Mouse (Mus musculus): ENCODE measurements at regions not wholly inside any gene's neighbourhood (a gene's known extent, or its start where the extent isn't known, plus 50 kb on each side); places are given as distances from the start of the nearest gene placed in this dataset.

DNA sequence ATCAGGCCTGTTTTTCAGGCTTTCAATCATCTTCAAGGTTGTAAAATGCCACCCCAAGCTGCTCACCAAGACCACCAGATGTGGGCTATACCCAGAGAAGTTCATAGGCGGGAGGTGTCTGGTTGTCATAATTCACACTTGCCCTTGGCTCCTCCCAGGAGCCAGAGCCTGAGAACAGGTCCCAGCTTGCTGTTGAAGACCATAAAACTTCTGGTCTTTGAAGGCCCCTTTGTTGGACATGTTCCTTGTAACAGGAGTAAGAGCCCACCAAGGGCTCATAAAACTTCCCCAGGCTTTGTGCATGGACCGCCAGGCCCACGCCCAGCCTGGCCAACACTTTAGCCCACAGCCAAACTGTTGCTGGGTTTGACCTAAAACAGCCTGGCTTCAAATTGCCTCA lies 62.6 kb upstream of the Atp6ap2 start:
- H3K9ac ChIP-seq (ENCODE audit: low read length): no peak overlapping the region
- H3K4me3 ChIP-seq (ENCODE audit: low read depth, low read length): no peak overlapping the region
- no peak for ATAC-seq (ENCODE audit: insufficient read depth, low FRiP score, low TSS enrichment)
- no peaks in the 10 kb centered on the region for H3K9me3 ChIP-seq (ENCODE audit: control insufficient read depth, low read length)
- no peaks in the 10 kb centered on the region for H3K27me3 ChIP-seq (ENCODE audit: control insufficient read depth, insufficient read depth, low read length)
- no peaks in the 10 kb centered on the region for H3K36me3 ChIP-seq (ENCODE audit: control insufficient read depth, insufficient read depth, low read length)
- H3K27ac ChIP-seq (ENCODE audit: low read depth, low read length): no peak overlapping the region
- no peak overlapping the region for H3K4me2 ChIP-seq (ENCODE audit: low read depth)
- H3K4me1 ChIP-seq (ENCODE audit: control insufficient read depth, insufficient read depth, low read length): no peaks in the 10 kb centered on the region
- 46% methylated on average over 3 of the region's 3 CpGs for WGBS
- no peak for DNase-seq (ENCODE audit: low spot score)

DNA sequence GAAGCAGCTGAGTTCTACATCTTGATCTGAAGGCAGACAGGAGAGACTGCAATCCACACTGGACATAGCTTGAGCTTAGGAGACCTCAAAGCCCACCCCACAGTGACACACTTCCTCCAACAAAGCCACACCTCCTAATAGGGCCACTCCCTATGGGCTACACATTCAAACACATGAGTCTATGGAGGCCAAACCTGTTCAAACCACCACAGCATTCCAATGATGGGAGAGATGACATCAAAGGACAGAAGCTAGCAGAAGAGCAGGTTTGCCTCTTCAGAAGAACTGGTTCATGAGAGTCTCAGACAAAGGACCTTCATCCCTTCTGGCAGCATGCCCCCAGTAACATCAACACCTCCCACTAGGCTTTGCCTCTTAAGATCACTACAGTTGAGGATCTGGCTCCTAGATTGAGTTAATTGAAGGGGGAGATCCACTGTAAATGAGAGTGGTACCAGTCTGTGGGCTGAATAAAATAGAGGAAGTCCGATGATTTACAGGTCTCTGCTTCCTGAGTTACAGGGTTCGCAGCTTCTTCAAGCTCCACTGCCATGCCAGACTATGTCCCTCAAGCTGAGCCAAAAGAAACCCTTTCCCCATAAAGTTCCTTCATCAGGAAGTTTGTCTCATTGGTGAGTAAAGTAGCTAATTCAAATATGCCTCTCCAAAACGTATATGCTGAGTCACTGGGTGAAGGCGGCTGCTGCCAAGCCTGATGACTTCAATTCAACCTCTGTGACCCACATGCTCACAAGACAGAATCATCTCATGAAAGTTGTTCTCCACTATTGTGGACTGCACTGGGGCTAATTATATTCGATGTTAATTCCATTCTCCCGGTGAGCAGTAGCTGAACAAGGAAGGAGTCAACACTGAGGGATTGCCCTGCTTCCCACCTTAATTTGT lies 56.9 kb upstream of the Atp6ap2 start:
- no peaks in the 10 kb centered on the region for H3K27me3 ChIP-seq (ENCODE audit: control insufficient read depth, insufficient read depth, low read length)
- no peaks in the 10 kb centered on the region for H3K4me1 ChIP-seq (ENCODE audit: control insufficient read depth, insufficient read depth, low read length)
- H3K4me2 ChIP-seq (ENCODE audit: low read depth): no peak overlapping the region
- H3K27ac ChIP-seq (ENCODE audit: low read depth, low read length): no peak overlapping the region
- H3K9me3 ChIP-seq (ENCODE audit: control insufficient read depth, low read length): no peaks in the 10 kb centered on the region
- no peak overlapping the region for H3K9ac ChIP-seq (ENCODE audit: low read length)
- H3K4me3 ChIP-seq (ENCODE audit: low read depth, low read length): no peak overlapping the region
- 66% methylated on average over 6 of the region's 6 CpGs for WGBS
- ATAC-seq (ENCODE audit: insufficient read depth, low FRiP score, low TSS enrichment) (no peak), DNase-seq (ENCODE audit: low spot score) (no peak)
- no peaks in the 10 kb centered on the region for H3K36me3 ChIP-seq (ENCODE audit: control insufficient read depth, insufficient read depth, low read length)

All from neural tube, embryonic 11.5 days (tissue).